Mouse (Mus musculus) midbrain, embryonic 14.5 days (tissue): ENCODE measurements at regions not wholly inside any gene's neighbourhood (a gene's known extent, or its start where the extent isn't known, plus 50 kb on each side); places are given as distances from the start of the nearest gene placed in this dataset.

Source experiments
- ATAC-seq: fragments of 200-750 bp; cut with Nextera tagmentation; 2 replicates; pipeline ENCODE4 v1.8.0; 2017; ENCODE audit warnings: moderate number of reproducible peaks, moderate library complexity; ENCODE audit not compliant: low FRiP score, low TSS enrichment
- DNase-seq: peaks from one replicate; pipeline ENCODE4 v3.0.0-alpha.2; 2015
- H3K27ac ChIP-seq: fragments of 300-500 bp; sonication (generic); replicated peaks from 2 replicates; pipeline ENCODE4 v1.5.1; 2014; ENCODE audit warnings: mild to moderate bottlenecking, low read depth, low read length, moderate library complexity
- H3K27me3 ChIP-seq: fragments of 300-500 bp; sonication (generic); 2 replicates; pipeline ENCODE4 v1.6.1; 2014; ENCODE audit warnings: low read length, control low read depth, mixed read lengths; ENCODE audit not compliant: control insufficient read depth, insufficient read depth
- H3K36me3 ChIP-seq: fragments of 300-500 bp; sonication (generic); 2 replicates; pipeline ENCODE4 v1.6.1; 2014; ENCODE audit warnings: low read length, control low read depth; ENCODE audit not compliant: control insufficient read depth, insufficient read depth
- H3K4me1 ChIP-seq: fragments of 300-500 bp; sonication (generic); 2 replicates; pipeline ENCODE4 v1.6.1; 2014; ENCODE audit warnings: mild to moderate bottlenecking, antibody characterized with exemption, low read length, control low read depth; ENCODE audit not compliant: control insufficient read depth, insufficient read depth
- H3K4me2 ChIP-seq: fragments of 300-500 bp; sonication (generic); 2 replicates; pipeline ENCODE4 v1.6.1; 2014; ENCODE audit warnings: mild to moderate bottlenecking, low read length, moderate library complexity
- H3K4me3 ChIP-seq: fragments of 300-500 bp; sonication (generic); replicated peaks from 2 replicates; pipeline ENCODE4 v1.5.1; 2014; ENCODE audit warnings: low read depth, low read length
- H3K9ac ChIP-seq: fragments of 300-500 bp; sonication (generic); replicated peaks from 2 replicates; pipeline ENCODE4 v1.6.1; 2014; ENCODE audit warnings: mild to moderate bottlenecking, low read length, moderate library complexity
- H3K9me3 ChIP-seq: fragments of 300-500 bp; sonication (generic); 2 replicates; pipeline ENCODE4 v1.6.1; 2016; ENCODE audit warnings: low read length, control low read depth, mixed read lengths; ENCODE audit not compliant: control insufficient read depth
- WGBS: fragments of 180-500 bp; shearing (Covaris S2); extraction: QIAGEN DNeasy Blood & Tissue Kit; methylation state at CpG from one replicate; pipeline ENCODE4 v1.1.7; 2014; 5-methylcytosine and 5-hydroxymethylcytosine counted together

- DNase-seq (no peak), ATAC-seq (no peak)
- Histone ChIP-seq H3K4me1 (no peaks in the 10 kb centered on the region), H3K9ac (no peak overlapping the region), H3K9me3 (no peaks in the 10 kb centered on the region), H3K36me3 (no peaks in the 10 kb centered on the region), H3K4me3 (no peak overlapping the region), H3K27ac (no peak overlapping the region), H3K27me3 (no peaks in the 10 kb centered on the region), H3K4me2 (no peak overlapping the region)
- 95% methylated on average over 2 of the region's 2 CpGs for WGBS
These were observed 307.8 kb downstream of the Tshz3 start for GRCm38 (mm10) chr7:37005701-37006100.

- DNase-seq (no peak), ATAC-seq (no peak)
- Histone ChIP-seq H3K9ac (no peak overlapping the region), H3K9me3 (no peaks in the 10 kb centered on the region), H3K27ac (no peak overlapping the region), H3K4me2 (no peak overlapping the region), H3K27me3 (no peaks in the 10 kb centered on the region), H3K36me3 (no peaks in the 10 kb centered on the region), H3K4me1 (no peaks in the 10 kb centered on the region), H3K4me3 (no peak overlapping the region)
- 74% methylated on average over 10 of the region's 10 CpGs for WGBS
These were observed 309.0 kb downstream of the Tshz3 start for GRCm38 (mm10) chr7:37006921-37007320.

GRCm38 (mm10) chr7:37011180-37011754, 313.3 kb downstream of the Tshz3 start:
- Histone ChIP-seq H3K9me3 (no peaks in the 10 kb centered on the region), H3K27me3 (no peaks in the 10 kb centered on the region), H3K9ac (no peak overlapping the region), H3K4me2 (no peak overlapping the region), H3K4me3 (no peak overlapping the region), H3K27ac (no peak overlapping the region), H3K36me3 (no peaks in the 10 kb centered on the region), H3K4me1 (no peaks in the 10 kb centered on the region)
- DNase-seq (no peak), ATAC-seq (no peak)
- WGBS: 84% methylated on average over 6 of the region's 6 CpGs

GRCm38 (mm10) chr7:37020078-37020477, 322.2 kb downstream of the Tshz3 start:
- no peak overlapping the region for H3K4me2 ChIP-seq
- no peak overlapping the region for H3K27ac ChIP-seq
- H3K4me3 ChIP-seq: no peak overlapping the region
- DNase-seq: peak; percentile 31
- no peak for ATAC-seq
- no peak overlapping the region for H3K9ac ChIP-seq
- 59% methylated on average over 3 of the region's 3 CpGs for WGBS
- H3K27me3 ChIP-seq: no peaks in the 10 kb centered on the region
- H3K9me3 ChIP-seq: no peaks in the 10 kb centered on the region
- no peaks in the 10 kb centered on the region for H3K4me1 ChIP-seq
- H3K36me3 ChIP-seq: no peaks in the 10 kb centered on the region

GRCm38 (mm10) chr7:37024501-37025025, 326.6 kb downstream of the Tshz3 start:
- Histone ChIP-seq H3K9ac (no peak overlapping the region), H3K36me3 (no peaks in the 10 kb centered on the region), H3K4me3 (no peak overlapping the region), H3K4me1 (no peaks in the 10 kb centered on the region), H3K9me3 (no peaks in the 10 kb centered on the region), H3K27me3 (no peaks in the 10 kb centered on the region), H3K27ac (no peak overlapping the region), H3K4me2 (no peak overlapping the region)
- 89% methylated on average over 7 of the region's 7 CpGs for WGBS
- no peak for DNase-seq
- no peak for ATAC-seq

GRCm38 (mm10) chr7:37064582-37065458, 366.9 kb downstream of the Tshz3 start:
- no peak for ATAC-seq
- H3K27me3 ChIP-seq: no peaks in the 10 kb centered on the region
- no peak overlapping the region for H3K4me2 ChIP-seq
- no peaks in the 10 kb centered on the region for H3K36me3 ChIP-seq
- DNase-seq: no peak
- no peak overlapping the region for H3K27ac ChIP-seq
- 79% methylated on average over 8 of the region's 8 CpGs for WGBS
- H3K9me3 ChIP-seq: no peaks in the 10 kb centered on the region
- H3K9ac ChIP-seq: no peak overlapping the region
- H3K4me1 ChIP-seq: no peaks in the 10 kb centered on the region
- no peak overlapping the region for H3K4me3 ChIP-seq

- WGBS: 70% methylated on average over 6 of the region's 6 CpGs
- peak; percentile 6 for DNase-seq
- no peak overlapping the region for H3K27ac ChIP-seq
- no peaks in the 10 kb centered on the region for H3K36me3 ChIP-seq
- H3K9me3 ChIP-seq: no peaks in the 10 kb centered on the region
- H3K9ac ChIP-seq: no peak overlapping the region
- no peaks in the 10 kb centered on the region for H3K4me1 ChIP-seq
- H3K27me3 ChIP-seq: no peaks in the 10 kb centered on the region
- H3K4me2 ChIP-seq: no peak overlapping the region
- H3K4me3 ChIP-seq: no peak overlapping the region
- no peak for ATAC-seq
These were observed 379.8 kb downstream of the Tshz3 start for GRCm38 (mm10) chr7:37077698-37078097.

GRCm38 (mm10) chr7:37078140-37078539, 380.2 kb downstream of the Tshz3 start:
- peak; percentile 11 for DNase-seq
- Histone ChIP-seq H3K27ac (no peak overlapping the region), H3K36me3 (no peaks in the 10 kb centered on the region), H3K4me3 (no peak overlapping the region), H3K9ac (no peak overlapping the region), H3K4me1 (no peaks in the 10 kb centered on the region), H3K9me3 (no peaks in the 10 kb centered on the region), H3K27me3 (no peaks in the 10 kb centered on the region), H3K4me2 (no peak overlapping the region)
- no peak for ATAC-seq
- 63% methylated on average over 7 of the region's 7 CpGs for WGBS

GRCm38 (mm10) chr7:37089726-37090125, 391.8 kb downstream of the Tshz3 start:
- Histone ChIP-seq H3K27me3 (no peaks in the 10 kb centered on the region), H3K36me3 (no peaks in the 10 kb centered on the region), H3K9ac (no peak overlapping the region), H3K4me2 (no peak overlapping the region), H3K27ac (no peak overlapping the region), H3K9me3 (no peaks in the 10 kb centered on the region), H3K4me3 (no peak overlapping the region), H3K4me1 (no peaks in the 10 kb centered on the region)
- WGBS: 92% methylated on average over 3 of the region's 3 CpGs
- ATAC-seq (no peak), DNase-seq (no peak)
